Mouse (Mus musculus) intestine, embryonic 16.5 days (tissue): ENCODE data around the gene D930048N14Rik. TPM values are rescaled to one million over a fixed set of nuclear protein-coding genes. Genes with fewer than 3 reads are reported as not detected.
"Not testable (repeated sequence)": the region's sequence is repeated elsewhere in the genome, so short reads cannot be mapped to it uniquely, and the experiment has no call there.

Experiments used
- ATAC-seq: fragments of 200-750 bp; cut with Nextera tagmentation; 2 replicates; pipeline ENCODE4 v1.8.0; 2017; ENCODE audit warnings: moderate TSS enrichment, moderate library complexity
- H3K27ac ChIP-seq: fragments of 300-500 bp; sonication (generic); 2 replicates; pipeline ENCODE4 v1.5.1; 2014; ENCODE audit warnings: mild to moderate bottlenecking, low read length
- H3K27me3 ChIP-seq: fragments of 300-500 bp; sonication (generic); replicated peaks from 2 replicates; pipeline ENCODE4 v1.6.1; 2014; ENCODE audit warnings: low read length, control low read depth, mixed read lengths; ENCODE audit not compliant: control insufficient read depth, insufficient read depth
- H3K36me3 ChIP-seq: fragments of 300-500 bp; sonication (generic); 2 replicates; pipeline ENCODE4 v1.6.1; 2014; ENCODE audit warnings: low read length, control low read depth; ENCODE audit not compliant: control insufficient read depth, insufficient read depth
- H3K4me1 ChIP-seq: fragments of 300-500 bp; sonication (generic); 2 replicates; pipeline ENCODE4 v1.6.1; 2014; ENCODE audit warnings: low read length, control low read depth, mixed read lengths; ENCODE audit not compliant: control insufficient read depth, insufficient read depth
- H3K4me2 ChIP-seq: fragments of 300-500 bp; sonication (generic); 2 replicates; pipeline ENCODE4 v1.6.1; 2014; ENCODE audit warnings: low read depth, low read length, control low read depth
- H3K4me3 ChIP-seq: fragments of 300-500 bp; sonication (generic); 2 replicates; pipeline ENCODE4 v1.5.1; 2014; ENCODE audit warnings: mild to moderate bottlenecking, low read length
- H3K9ac ChIP-seq: fragments of 300-500 bp; sonication (generic); 2 replicates; pipeline ENCODE4 v1.6.1; 2014; ENCODE audit warnings: low read depth, low read length
- H3K9me3 ChIP-seq: fragments of 300-500 bp; sonication (generic); 2 replicates; pipeline ENCODE4 v1.6.1; 2016; ENCODE audit warnings: low read length, control low read depth; ENCODE audit not compliant: control insufficient read depth
- WGBS: fragments of 180-500 bp; shearing (Covaris S2); extraction: QIAGEN DNeasy Blood & Tissue Kit; methylation state at CpG from one replicate; pipeline ENCODE4 v1.1.7; 2014; 5-methylcytosine and 5-hydroxymethylcytosine counted together
- polyA plus RNA-seq: library from polyadenylated mRNA; unstranded; fragments of >200 nt; fragmentation: Nextera tagmentation; extraction: Ambion mirVana; gene quantifications from 2 replicates; pipeline ENCODE4 v1.2.1, GENCODE M21; 2015

Gene D930048N14Rik
- polyA plus RNA-seq, 1 experiment from 2014 or later = 3.7 TPM

GRCm38 (mm10) chr11:51615129-51615528, 35.6 kb upstream of the D930048N14Rik start:
- Histone ChIP-seq H3K4me2 (peak overlapping the region; percentile 74), H3K27me3 (no peaks in the 10 kb centered on the region), H3K9ac (peak overlapping the region; percentile 78), H3K4me3 (peak overlapping the region; percentile 49), H3K27ac (peak overlapping the region; percentile 96), H3K36me3 (no peaks in the 10 kb centered on the region), H3K9me3 (no peaks in the 10 kb centered on the region), H3K4me1 (peaks cover 15% of the 10 kb centered on the region)
- 24% methylated on average over 7 of the region's 7 CpGs for WGBS
- ATAC-seq = peak; percentile 65

- H3K27ac ChIP-seq = peak overlapping the region; percentile 96
- H3K4me3 ChIP-seq = peak overlapping the region; percentile 49
- peak; percentile 85 for ATAC-seq
- H3K36me3 ChIP-seq = no peaks in the 10 kb centered on the region
- peaks cover 19% of the 10 kb centered on the region for H3K4me1 ChIP-seq
- H3K4me2 ChIP-seq = peak overlapping the region; percentile 74
- peak overlapping the region; percentile 78 for H3K9ac ChIP-seq
- no peaks in the 10 kb centered on the region for H3K27me3 ChIP-seq
- 2% methylated on average over 14 of the region's 14 CpGs for WGBS
- H3K9me3 ChIP-seq = no peaks in the 10 kb centered on the region
These were observed 35.2 kb upstream of the D930048N14Rik start for GRCm38 (mm10) chr11:51615601-51616000.

- H3K27me3 ChIP-seq, H3K9me3 ChIP-seq, ATAC-seq, H3K4me3 ChIP-seq, H3K36me3 ChIP-seq: not testable (repeated sequence)
- Histone ChIP-seq H3K4me2 (peak overlapping the region; percentile 74), H3K27ac (peak overlapping the region; percentile 96), H3K4me1 (peaks cover 24% of the 10 kb centered on the region), H3K9ac (peak overlapping the region; percentile 78; the same call in 1 of the 2 replicates)
- WGBS = 91% methylated on average over 7 of the region's 7 CpGs
These were observed 34.6 kb upstream of the D930048N14Rik start for GRCm38 (mm10) chr11:51616113-51616512.

- Histone ChIP-seq H3K27me3 (no peaks in the 10 kb centered on the region), H3K4me1 (peaks cover 31% of the 10 kb centered on the region), H3K9me3 (no peaks in the 10 kb centered on the region), H3K4me3 (no peak overlapping the region), H3K4me2 (no peak overlapping the region), H3K27ac (no peak overlapping the region), H3K9ac (no peak overlapping the region), H3K36me3 (no peaks in the 10 kb centered on the region)
- ATAC-seq = no peak
- 4% methylated on average over 4 of the region's 4 CpGs for WGBS
These were observed 33.1 kb upstream of the D930048N14Rik start for GRCm38 (mm10) chr11:51617693-51618092.

GRCm38 (mm10) chr11:51618894-51619408, 31.8 kb upstream of the D930048N14Rik start:
- 0 out of 2 replicates have a peak overlapping the region, but pooled peaks have one; percentile 10 for H3K9ac ChIP-seq
- peaks cover 11% of the 10 kb centered on the region; the same call in 1 of the 2 replicates for H3K36me3 ChIP-seq
- no peak overlapping the region; the same call in 1 of the 2 replicates for H3K27ac ChIP-seq
- H3K27me3 ChIP-seq = no peaks in the 10 kb centered on the region
- peaks cover 31% of the 10 kb centered on the region for H3K4me1 ChIP-seq
- peak overlapping the region; percentile 37 for H3K4me2 ChIP-seq
- H3K9me3 ChIP-seq = no peaks in the 10 kb centered on the region
- peak; percentile 36 for ATAC-seq
- WGBS = 51% methylated on average over 8 of the region's 8 CpGs
- H3K4me3 ChIP-seq = peak overlapping the region; percentile 70

- Histone ChIP-seq H3K27ac (peak within 1 kb of the TSS; percentile 8; the same call in 1 of the 2 replicates), H3K4me2 (peak within 1 kb of the TSS; percentile 72), H3K36me3 (peaks cover 16% of the 10 kb centered on the region), H3K27me3 (no peaks in the 10 kb centered on the region), H3K4me1 (peaks cover 28% of the 10 kb centered on the region), H3K9ac (peak within 1 kb of the TSS; percentile 77), H3K4me3 (peak within 1 kb of the TSS; percentile 70), H3K9me3 (no peaks in the 10 kb centered on the region)
- peak; percentile 86 for ATAC-seq
- WGBS = under 1% methylated on average over 51 of the region's 51 CpGs
These were observed 31.2 kb upstream of the D930048N14Rik start, which contains the start of gene Nhp2 for GRCm38 (mm10) chr11:51619409-51620060. Gene Nhp2, plus strand, starts transcription at chr11:51619735.

GRCm38 (mm10) chr11:51620084-51620483, 30.7 kb upstream of the D930048N14Rik start:
- under 1% methylated on average over 11 of the region's 11 CpGs for WGBS
- peaks cover 22% of the 10 kb centered on the region for H3K4me1 ChIP-seq
- H3K36me3 ChIP-seq = peaks cover 19% of the 10 kb centered on the region
- H3K9ac ChIP-seq = peak overlapping the region; percentile 77
- peak overlapping the region; percentile 70 for H3K4me3 ChIP-seq
- ATAC-seq = no peak
- peak overlapping the region; percentile 72 for H3K4me2 ChIP-seq
- peak overlapping the region; percentile 8; the same call in 1 of the 2 replicates for H3K27ac ChIP-seq
- no peaks in the 10 kb centered on the region for H3K27me3 ChIP-seq
- no peaks in the 10 kb centered on the region for H3K9me3 ChIP-seq

GRCm38 (mm10) chr11:51621776-51622175, 29.0 kb upstream of the D930048N14Rik start:
- peaks cover 16% of the 10 kb centered on the region for H3K4me1 ChIP-seq
- peak overlapping the region; percentile 32; the same call in 1 of the 2 replicates for H3K9ac ChIP-seq
- peaks cover 21% of the 10 kb centered on the region for H3K36me3 ChIP-seq
- no peak overlapping the region for H3K27ac ChIP-seq
- H3K9me3 ChIP-seq = no peaks in the 10 kb centered on the region
- no peak overlapping the region for H3K4me3 ChIP-seq
- WGBS = 98% methylated on average over 2 of the region's 2 CpGs
- no peak for ATAC-seq
- no peaks in the 10 kb centered on the region for H3K27me3 ChIP-seq
- H3K4me2 ChIP-seq = no peak overlapping the region

- Histone ChIP-seq H3K27ac (no peak overlapping the region), H3K4me1 (peaks cover 16% of the 10 kb centered on the region), H3K9me3 (no peaks in the 10 kb centered on the region), H3K4me3 (no peak overlapping the region), H3K27me3 (no peaks in the 10 kb centered on the region), H3K9ac (no peak overlapping the region), H3K36me3 (peaks cover 27% of the 10 kb centered on the region), H3K4me2 (no peak overlapping the region)
- WGBS = 86% methylated on average over 7 of the region's 7 CpGs
- ATAC-seq = no peak
These were observed 27.7 kb upstream of the D930048N14Rik start for GRCm38 (mm10) chr11:51622971-51623491.
